Mouse (Mus musculus): ENCODE data around the gene Zfp235. TPM values are rescaled to one million over a fixed set of nuclear protein-coding genes. Genes with fewer than 3 reads are reported as not detected.

The Zfp235 gene
- polyA plus RNA-seq (2012; rRNA removed) = 18.3 and 18.8 TPM in 2 replicates

DNA sequence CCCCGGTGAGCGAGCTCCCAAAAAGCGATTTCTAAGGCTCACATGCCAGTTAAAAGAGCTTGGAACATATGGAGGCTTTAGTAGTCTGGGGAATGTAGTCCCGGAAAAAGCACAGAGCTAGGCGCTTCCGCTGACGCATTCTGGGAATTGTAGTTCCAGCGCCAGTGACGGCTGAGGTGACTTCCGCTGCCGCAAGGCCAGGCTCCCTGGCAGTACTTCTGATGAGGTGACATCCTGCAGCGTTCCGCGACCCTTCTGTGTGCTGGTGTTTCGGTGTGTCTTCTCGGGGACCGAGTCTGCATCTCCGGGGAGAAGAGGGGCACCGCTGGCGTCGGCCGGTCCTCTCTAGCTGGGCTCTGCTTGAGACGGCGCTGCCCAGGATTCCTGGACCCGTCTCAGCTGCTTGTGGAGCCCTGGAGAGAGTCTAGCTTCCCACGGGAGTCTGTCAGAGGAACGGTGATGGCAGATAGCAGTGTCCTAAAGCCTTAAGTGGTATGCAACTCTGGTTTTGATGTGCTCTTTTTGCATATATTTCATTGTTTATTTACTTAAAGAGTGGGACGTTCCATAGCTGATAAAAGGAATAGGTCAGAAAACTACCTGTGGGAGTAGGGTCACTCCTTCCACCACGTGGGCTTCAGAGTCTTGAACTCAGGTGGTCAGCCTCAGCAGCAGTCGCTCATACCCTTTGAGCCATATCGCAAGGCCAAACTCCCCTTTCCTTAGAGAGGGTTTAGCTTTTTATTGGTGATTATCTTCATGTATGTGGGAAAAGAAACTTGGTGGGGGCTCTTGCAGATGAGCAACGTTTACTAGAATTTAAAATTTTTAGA is at the start of gene Zfp235:
TSS of gene Zfp235 (plus strand) at position 174 of the 833 bp plus-strand sequence.

DNA sequence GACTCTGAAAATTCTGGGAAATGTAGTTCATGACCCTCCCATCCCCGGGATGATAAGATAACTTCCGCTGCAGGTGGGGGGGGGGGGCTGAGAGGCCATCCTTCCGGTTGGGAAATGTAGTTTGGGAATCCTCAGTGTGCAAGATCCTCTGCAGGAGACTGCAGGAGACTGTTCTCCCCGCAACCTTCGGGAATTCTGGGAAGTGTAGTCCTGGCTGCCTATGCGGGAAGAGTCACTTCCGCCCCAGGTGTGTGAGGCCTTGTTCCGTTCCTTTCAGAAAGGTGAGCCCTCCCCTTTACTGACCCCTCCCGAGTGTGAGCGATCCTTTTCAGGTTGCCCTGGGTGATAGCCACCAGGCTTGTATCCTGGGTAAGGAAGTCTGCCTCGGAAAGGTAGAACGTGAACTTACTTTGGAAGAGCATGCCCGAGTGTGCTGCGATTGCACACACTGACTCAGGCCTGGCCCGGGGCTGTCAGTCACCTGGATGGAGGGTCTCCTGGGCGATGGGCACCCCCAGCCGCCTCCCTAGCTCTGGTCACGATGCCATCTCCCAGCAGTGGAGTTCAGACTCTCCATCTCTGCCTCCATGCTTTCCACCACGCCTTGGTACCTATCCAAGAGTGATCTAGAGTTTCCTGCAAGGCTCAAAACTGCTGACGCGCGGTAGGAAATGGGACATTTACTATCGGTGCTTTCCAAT is 21.7 kb upstream of the Zfp235 start, which contains the start of gene Zfp112:
TSS of gene Zfp112 (plus strand) at position 159 of the 701 bp plus-strand sequence.

DNA sequence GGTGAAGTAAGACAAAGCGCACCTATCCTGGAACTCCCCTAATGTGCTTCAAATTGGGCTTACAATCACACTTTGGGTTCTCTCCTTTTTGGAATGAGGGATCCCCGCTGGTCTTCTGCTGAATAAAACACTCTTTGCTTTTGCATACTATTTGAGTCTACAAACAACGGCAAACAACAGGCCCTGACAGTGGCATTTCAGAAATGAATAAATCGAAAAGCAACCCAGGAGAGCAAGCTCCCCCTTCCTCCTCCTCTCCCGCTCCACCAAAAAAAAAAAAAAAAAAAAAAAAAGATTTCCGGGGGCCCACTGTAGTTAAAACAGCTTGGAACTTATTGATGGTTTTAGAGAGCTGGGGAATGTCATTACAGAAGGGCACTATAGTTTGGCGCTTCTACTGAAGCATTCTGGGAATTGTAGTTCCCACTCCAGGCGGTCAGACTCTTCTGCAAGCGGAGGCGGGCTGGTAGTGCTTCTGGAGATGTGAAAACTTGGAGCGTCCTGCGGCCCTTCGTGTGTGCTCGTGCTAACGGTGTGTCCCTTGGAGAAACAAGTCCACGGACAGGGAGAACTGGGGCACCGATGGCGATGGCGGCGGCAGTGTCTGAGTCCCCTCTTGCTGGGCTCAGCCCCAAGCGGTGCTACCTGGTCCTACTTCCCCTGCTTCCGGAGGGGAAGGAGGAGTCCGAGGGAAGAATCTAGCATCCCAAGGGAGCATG is 40.8 kb downstream of the Zfp235 start, which contains the start of gene Zfp114:
TSS of gene Zfp114 (plus strand) at position 443 of the 719 bp plus-strand sequence.

Other genes starting within 250 kb of the Zfp235 start
- not detected in 2 replicates for gene Vmn1r178, start 242.2 kb upstream of the Zfp235 start, polyA plus RNA-seq (2012; rRNA removed)
- not detected in 2 replicates for gene Vmn1r179, start 207.2 kb upstream of the Zfp235 start, polyA plus RNA-seq (2012; rRNA removed)
- gene Vmn1r180, start 183.5 kb upstream of the Zfp235 start, polyA plus RNA-seq (2012; rRNA removed) = not detected in 2 replicates
- not detected in 2 replicates for gene Vmn1r181, start 159.6 kb upstream of the Zfp235 start, polyA plus RNA-seq (2012; rRNA removed)
- not detected in 2 replicates for gene V1rd19, start 132.5 kb upstream of the Zfp235 start, polyA plus RNA-seq (2012; rRNA removed)
- gene Vmn1r183, start 80.9 kb upstream of the Zfp235 start, polyA plus RNA-seq (2012; rRNA removed) = not detected in 2 replicates
- gene Zfp180, start 52.2 kb upstream of the Zfp235 start, polyA plus RNA-seq (2012; rRNA removed) = 39.2 and 39.8 TPM in 2 replicates
- 6.9 and 7.5 TPM in 2 replicates for gene Zfp112, start 21.9 kb upstream of the Zfp235 start, polyA plus RNA-seq (2012; rRNA removed)
- 2.6 and 2.9 TPM in 2 replicates for gene Zfp114, start 40.9 kb downstream of the Zfp235 start, polyA plus RNA-seq (2012; rRNA removed)
- 4.1 and 4.3 TPM in 2 replicates for gene Zfp111, start 77.3 kb downstream of the Zfp235 start, polyA plus RNA-seq (2012; rRNA removed)
- 4.9 and 5.0 TPM in 2 replicates for gene Zfp109, start 103.4 kb downstream of the Zfp235 start, polyA plus RNA-seq (2012; rRNA removed)
- 4.7 and 5.5 TPM in 2 replicates for gene Zfp108, start 120.6 kb downstream of the Zfp235 start, polyA plus RNA-seq (2012; rRNA removed)
- 8.3 and 8.5 TPM in 2 replicates for gene Zfp93, start 136.3 kb downstream of the Zfp235 start, polyA plus RNA-seq (2012; rRNA removed)
- gene Zfp61, start 167.1 kb downstream of the Zfp235 start, polyA plus RNA-seq (2012; rRNA removed) = 38.1 and 39.7 TPM in 2 replicates
- 24.7 and 24.9 TPM in 2 replicates for gene Zfp94, start 182.5 kb downstream of the Zfp235 start, polyA plus RNA-seq (2012; rRNA removed)
- 0.13 and 0.32 TPM in 2 replicates for gene Tescl, start 199.8 kb downstream of the Zfp235 start, polyA plus RNA-seq (2012; rRNA removed)
- gene Lypd5, start 215.0 kb downstream of the Zfp235 start, polyA plus RNA-seq (2012; rRNA removed) = 0.03 and 0.09 TPM in 2 replicates
- 1.1 and 1.7 TPM in 2 replicates for gene Kcnn4, start 236.1 kb downstream of the Zfp235 start, polyA plus RNA-seq (2012; rRNA removed)

Measured in central nervous system, embryonic 18 days (tissue).